Mouse (Mus musculus) kidney, postnatal 36 days (tissue): Measurements from ENCODE around the gene Phactr2.

Source experiments
- DNase-seq, 2 experiments: peaks; one replicate each; pipeline ENCODE4 v3.0.0; 2021 to 2022; ENCODE audit warnings: mixed read lengths in 2 of 2

The Phactr2 gene

DNA sequence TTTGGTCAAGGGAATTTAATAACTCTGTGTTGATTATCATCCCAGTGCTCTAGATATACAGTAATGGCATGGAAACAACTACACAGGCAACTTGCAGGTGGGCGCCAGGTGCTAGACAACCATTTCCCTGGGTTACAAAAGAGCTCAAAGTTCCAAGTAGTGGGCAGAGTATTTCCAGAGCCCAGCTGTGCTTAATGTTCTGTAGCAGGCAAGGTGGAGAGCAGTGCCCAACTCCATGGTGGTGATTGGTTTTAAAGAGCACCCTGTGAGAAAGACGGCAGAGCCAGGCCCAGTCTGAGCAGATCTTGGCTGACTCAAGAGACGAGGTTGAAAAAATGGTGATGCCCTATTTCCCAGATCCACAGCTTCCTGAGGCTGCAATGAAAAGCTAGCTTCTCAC lies 78.5 kb downstream of the Phactr2 start:
- DNase-seq = no peak

DNA sequence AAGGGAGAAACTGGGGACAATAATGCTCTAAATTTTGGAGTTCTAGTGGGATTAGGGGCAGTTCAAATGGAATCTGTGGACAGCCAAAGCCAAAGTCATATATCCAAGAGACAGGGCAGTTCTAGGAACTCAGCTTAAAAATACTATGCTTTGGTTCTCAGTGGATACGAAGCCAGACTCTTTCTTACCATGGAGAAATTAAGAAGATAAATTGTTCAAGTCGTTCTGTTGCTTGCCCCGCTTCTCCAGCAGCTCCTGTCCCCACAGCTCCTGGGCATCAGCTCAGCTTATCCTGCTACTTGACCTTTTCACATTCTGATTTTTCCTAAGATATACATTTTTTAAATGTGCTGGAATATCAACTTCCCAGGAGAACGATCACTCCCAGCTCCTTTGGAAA lies 80.2 kb downstream of the Phactr2 start:
- DNase-seq = no peak

DNA sequence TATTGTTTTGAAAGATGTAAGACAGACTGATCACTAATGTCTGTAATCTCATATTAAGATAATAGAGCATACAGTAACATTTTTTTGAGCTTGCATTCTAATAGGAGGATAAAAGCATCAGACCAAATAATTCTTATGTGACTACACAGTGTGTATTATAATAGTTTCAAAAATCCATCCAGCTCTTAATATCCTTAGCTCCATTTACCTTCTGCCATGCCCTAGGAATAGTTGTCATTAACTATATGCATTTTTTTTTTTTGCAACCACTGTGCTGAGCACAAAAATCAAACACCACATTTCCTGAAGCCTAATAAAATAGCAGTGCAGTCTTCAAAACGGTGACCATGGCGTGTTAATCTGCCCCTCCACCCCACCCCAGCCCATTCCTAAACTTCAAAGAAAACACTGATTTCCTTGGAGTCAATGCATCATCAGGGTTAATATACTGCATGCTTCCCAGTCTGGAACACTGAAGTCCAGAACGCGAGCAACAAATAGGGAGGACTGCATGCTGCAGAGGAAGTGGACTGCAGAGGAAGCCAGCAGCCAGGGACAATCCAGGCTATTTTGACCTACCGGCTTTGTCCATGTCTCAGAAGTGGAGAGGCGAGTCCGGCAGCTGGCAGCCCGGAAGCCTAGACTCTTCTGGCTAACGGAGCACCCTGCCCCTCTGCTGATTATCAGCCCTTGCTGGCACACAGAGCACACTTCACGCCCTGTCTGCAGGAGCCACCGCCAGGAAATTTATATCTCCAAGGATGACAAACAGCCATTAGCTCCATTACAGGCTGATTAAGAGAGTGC lies 85.9 kb downstream of the Phactr2 start:
- DNase-seq = peak; percentile 7 to 33

DNA sequence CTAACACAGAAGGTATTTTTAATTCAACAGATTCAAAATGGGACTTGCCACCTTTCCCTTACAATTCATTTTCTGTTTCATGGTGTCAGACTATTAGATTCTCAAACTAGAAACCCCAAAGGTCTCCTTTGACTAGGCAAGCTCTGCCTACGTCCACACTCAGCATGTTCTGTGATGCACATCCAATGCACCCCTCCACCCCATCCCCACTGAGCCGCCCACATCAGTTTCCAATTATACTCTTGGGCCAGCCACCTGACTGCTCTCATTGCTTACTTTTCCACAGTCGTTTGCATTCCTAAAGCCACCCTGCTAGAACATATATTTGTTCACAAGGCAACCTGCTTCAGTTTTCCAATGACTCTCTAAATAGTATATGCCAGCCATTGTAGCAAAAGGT lies 89.3 kb downstream of the Phactr2 start:
- no peak for DNase-seq

DNA sequence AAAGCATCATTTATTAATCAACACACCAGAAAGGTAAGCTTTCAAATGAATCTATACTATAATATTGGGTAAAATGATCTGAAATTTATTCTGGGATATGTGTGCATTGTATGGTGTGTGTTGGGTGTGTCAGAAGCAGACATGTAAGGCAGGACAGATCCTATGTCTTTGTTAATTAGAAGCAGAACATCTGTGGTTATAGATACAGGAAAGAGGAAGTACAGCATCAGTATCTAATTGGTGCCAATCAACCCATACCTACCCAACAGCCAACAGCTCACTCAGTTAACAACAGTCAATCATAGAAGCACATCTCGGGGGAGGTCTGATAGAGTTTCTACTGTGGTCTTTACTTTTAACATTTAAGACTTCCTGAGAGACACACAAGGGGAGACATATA lies 96.3 kb downstream of the Phactr2 start:
- DNase-seq = no peak

DNA sequence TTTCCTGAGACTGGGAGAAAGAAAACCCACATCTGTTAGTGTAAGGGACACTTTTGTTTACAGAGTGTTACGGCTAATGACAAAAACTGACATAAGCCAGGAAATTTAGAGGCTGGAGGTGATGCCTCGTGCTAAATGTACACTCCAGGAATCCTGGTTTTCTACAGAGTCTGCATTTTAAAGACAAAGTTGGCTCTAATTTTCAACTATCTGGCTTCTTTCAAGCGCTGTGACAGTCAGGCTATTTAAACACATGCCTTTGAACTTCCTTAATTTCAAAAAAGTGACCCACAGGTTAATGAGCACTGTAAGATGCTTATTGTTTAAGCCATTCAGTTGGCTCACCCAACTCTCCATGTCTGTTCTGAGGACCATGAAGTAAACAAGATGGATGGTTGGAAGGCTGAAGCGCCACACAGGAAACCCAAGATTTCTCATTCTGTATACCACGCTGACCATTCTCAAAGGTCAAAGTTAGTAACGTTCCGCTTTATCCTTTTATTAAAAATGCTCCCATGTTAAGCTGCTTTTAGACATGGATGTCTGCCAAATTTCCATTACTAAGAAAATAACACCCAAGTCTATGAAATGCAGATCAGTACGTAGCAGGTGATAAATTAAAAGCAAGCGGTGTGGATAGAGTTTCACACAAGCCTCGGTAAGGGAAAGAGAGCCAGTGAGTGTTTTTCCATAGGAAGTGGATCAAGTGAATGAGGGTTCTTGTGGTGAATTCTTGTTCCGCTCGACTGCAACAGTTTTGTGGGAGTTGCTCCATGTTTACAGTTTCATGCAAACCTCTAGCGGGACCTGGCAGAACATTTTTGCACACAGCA lies 97.6 kb downstream of the Phactr2 start:
- DNase-seq = peak; percentile 5 to 17

DNA sequence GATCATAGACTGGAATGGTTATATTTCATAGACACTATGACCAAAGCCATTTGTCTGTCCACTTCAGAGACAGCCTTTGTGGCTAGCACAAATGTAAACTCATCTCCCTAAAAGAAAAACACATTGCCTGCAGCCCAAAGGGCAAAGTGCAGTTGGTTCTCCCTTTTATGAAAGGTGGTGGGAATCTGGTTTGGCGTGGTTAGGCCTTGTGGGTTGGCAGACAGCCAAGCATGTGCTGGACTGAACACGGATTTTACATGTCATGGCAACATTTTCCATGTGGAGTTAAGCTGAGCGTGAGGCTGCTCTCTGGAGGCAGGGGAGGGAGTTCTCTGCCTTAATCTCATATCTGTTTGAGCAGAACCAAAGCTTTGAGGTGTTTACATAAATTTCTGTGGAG lies 98.4 kb downstream of the Phactr2 start:
- peak; percentile 38 to 59 for DNase-seq

DNA sequence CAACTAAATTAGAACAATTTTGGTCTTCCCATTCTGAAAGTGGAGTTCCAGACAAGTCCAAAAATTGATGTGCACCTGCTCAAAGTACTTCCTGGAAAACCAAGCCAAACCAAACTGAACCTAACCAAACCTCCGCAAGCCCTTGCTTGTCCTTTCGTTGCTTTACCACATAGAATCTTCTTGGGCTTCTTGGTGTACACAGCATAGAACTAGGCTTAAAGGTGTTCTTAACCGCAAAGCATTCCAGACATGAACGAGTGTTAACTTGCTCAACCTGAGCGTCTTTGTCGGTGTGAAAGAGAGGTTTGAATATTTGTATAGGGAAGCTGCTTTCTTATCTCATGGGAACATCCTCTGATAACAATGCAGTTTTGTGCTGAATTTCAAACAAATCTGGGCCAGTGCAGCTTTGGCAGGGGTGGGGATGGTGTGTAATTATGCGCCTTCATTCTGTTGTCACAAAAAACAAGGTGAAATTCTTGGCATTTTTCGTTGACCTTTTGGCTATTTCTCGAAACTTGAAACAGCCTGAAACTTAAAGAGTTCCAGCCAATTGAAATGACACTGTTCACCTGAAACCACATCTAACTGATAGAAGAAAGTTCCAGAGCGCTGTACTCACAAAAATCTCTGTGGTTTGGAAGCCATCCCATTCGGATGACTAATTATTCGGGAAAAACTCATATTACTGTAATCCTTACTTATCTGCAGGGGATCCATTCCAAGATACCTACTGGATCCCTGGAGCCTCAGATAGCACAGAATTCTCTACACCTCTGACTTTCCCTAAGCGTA lies 104.4 kb downstream of the Phactr2 start:
- DNase-seq = no peak

DNA sequence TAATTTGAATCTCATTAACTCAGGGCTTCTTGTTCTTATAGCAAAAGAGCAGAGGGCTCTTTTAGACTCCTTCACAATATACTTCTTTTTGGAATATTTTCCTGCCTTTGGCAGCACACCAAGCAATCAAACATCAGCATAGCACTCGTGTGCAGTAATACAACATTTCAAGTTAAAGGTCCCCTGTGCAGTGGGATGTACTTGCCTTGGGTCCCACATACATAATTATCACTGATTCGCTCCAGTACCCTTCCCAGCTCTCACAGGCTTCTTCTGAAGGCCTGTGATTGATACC lies 110.0 kb downstream of the Phactr2 start:
- no peak for DNase-seq

DNA sequence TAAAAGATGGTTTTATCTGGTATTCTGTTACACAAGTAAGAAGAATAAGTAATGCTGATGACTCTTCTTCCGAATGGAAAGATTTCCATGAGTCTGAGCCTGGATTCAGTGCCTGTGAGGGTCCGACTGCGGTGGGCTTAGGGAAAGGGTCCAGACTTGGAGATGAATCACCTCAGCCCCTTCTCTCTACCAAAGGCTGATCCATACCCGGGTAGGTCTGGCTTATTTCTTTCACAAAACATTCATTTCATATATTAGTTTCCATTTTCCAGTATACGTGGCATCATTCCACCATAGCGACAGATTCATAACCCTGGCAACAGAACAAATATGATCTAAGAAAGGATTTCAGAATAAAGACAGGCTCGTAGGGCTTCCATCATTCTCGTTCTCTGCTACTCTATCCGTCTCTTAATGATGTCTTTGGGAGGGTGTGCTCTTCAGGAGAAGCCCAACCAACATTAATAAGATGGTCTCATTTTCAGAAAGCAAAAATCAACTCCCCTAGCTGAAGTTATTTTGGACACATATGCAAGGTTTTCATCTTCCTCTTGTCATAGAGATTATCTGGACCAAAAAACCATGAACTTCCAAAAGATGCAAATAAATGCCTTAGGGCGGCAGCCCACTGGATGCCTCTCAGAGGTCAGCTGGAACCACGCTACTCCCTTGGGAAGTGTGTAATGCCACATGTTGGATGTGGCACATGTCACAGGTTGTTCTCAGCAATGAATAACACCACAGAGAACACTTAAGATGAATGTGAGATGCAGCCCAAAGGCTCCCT lies 110.5 kb downstream of the Phactr2 start:
- DNase-seq = no peak

DNA sequence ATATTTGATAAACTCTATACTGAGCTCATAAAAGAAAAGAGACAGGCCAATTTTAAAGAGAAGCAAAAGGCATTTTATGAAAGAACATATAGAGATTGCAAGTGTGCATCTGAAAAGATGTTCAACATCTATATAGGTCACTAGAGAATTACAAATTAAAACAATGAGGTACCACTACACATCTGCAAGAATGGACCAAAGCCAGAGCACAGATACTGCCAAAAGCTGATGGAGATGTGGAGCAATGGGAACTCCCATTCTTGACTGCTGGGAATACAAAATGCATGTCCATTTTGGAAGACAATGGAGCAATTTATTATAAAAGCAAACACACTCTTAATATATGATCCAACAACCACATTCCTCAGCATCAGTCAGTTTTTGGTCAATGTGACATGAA lies 113.3 kb downstream of the Phactr2 start:
- no peak for DNase-seq

DNA sequence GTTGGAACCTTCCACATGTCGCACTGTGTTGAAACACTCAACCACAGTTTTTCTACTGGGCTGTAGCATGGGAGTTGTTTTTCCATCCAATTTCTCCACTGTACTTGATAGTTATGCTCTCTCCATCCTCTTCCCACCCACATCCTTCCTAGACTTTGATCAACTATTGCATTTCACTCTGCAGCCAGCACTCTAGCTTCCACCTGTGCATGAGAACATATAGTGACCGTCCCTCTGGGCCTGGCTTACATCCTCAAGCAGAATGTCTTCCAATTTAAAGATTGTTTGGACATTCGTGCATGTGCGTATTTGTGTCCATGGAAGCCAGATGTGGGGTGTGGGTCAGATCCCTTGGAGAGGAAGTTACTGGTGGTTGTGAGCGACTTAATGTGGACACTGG lies 114.4 kb downstream of the Phactr2 start:
- DNase-seq = no peak

DNA sequence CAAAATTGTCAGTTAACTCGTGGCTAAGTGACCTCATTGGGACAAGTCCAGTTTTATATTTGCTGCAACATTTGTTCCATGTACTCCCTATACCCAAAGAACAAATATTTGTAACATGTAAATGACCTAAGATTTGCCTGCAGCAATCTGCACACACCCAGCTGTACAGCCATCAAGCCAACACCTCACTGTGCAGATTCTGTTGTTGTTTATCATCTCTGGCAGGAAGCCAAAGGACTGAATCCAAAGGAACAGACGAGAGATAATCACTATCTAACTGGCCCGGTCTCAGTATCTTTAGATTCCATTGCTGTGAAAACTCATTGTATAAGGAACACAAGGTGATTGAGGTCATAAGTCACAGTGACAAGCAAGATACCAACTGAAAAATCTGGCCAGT lies 115.5 kb downstream of the Phactr2 start:
- DNase-seq = no peak

DNA sequence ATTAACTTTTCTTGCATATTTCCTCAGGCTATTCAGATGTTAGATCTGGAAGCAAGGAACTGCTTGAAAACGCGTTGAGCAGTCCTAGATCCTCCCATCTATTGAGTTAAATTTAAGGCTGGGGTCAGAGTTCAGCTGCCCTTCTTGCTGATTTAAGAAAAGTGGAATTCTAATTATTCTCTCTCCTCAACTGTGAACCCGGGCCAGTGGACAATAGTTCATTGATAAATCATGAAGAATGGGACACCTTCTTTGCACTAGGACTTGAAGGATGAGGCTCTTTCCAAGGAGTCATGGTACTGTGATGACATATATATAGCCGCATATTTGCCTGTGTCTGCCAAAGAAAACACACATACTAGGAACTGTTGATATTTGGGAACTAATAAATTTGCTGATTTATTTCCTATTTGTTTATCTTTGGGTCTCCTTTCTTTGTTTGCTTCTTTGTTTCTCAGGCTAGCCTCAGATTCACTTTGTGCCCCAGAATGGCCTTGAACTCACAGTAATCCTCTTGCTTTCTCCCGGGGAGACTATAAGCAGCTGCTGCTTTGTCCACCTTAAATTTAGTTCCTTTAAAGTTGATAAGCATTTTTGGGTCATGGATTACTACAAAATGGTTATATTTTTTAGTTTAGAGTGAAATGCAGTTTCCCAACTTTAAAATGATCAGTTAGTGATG lies 127.5 kb downstream of the Phactr2 start:
- DNase-seq = peak; percentile 9 to 11

DNA sequence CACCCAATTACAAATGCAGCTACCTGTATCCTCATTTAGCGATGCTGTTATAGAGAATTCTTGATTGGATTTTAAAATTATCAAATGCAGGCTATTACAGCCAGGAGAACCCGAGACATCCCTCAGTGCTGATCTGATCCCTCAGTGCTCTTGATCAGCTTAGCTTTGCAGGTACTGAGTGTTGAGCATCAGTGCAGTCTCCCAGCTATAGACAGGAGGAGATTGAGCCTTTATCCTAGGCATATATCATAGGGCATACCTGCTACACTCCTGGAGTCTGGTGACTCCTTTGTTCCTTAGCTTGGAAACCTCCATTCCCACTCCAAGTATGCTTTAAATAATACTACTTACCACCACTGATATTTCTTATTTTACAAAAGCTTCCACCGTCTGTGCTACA lies 133.6 kb downstream of the Phactr2 start:
- no peak for DNase-seq

DNA sequence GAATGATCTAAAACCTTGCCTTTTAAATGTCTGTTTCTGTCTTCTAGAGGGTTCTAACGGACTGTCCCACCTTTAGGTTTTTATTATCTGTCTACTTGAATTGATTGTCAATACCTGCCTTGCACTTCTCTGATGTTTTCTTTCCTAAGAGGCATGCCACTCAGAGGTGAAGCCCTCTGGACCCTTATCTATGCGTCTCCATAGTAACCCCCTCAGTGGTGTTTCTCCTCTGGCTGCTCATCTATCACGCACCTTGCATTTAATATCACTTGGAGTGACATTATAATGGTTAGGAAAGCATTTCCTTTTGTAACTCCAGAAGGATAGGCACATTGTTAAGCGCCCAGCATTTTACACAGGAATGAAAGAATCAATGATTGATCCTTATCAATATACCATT lies 137.2 kb downstream of the Phactr2 start:
- no peak for DNase-seq

DNA sequence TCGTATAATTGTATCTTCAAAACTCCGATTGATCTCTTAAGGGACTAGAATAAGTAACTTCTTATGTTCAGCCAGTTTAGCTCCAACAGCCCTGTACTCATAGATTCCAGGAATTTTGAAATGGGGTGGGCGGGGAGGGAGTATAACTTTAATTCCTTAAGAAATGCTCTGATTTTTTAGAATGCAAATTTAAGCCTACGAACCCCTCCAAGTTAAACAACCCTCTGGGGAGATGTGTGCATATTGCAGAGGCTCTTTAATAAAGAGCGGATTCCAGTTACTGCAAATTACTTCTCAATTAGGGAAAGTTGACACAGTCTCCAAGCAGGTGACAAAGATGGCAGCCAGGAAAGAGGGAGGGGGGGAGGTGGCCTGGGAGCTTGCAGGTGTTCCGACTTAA lies 138.4 kb downstream of the Phactr2 start:
- DNase-seq = no peak

DNA sequence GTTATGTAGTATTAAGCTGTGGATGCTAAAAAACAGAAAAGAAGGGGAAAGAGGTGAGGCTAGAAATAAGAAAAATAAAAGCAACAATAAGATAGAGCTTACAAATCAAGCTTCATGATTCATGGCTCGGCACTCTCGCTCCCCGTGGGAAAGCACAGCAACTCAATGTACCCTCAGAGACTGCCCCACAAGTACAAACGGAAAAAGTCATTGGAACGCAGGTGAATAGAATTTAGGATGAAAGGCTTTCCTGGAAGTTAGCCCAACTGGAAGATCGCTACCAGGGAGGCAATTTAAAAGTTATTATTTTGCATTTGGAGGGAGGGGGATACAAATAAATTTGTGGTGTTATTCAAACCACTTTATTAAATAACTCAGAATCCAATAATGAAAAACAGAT lies 138.9 kb downstream of the Phactr2 start:
- DNase-seq = no peak

DNA sequence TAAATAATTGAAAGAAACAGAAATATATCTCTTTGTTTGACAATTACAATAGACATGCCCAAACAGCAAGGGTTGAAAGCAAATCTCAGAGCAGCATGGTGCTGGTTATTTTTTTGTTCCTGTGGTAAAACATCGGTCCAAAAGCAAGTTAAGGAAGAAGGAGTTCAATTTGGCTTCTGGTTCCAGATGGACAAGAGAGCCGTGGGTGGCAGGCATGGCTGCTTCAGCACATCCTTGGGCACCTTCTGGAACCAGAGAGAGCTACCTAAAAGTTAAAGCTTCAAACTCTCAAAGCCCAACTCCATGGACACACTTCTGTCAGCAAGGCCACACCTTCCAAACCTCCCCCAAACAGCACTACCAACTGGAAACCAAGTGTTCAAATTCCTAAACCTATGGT lies 140.4 kb downstream of the Phactr2 start:
- DNase-seq = no peak

DNA sequence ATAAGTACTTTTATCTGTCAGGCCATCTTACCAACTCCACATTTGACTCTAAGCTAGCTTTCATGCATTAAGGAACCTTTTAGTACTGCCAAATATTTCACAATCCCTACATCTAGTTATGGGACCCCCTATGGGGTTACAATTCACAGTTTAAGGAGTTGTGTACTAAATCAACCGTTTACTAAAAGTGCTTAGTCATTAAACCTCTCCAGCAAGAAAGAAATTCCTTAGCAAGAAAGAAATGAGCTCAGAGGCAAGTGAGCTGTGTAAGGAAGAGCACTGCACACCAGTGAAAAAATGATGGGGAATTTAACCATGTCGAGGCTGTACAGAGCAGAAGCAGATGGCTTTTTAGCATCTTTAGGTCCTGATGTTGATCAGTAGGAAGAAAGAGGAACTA lies 141.2 kb downstream of the Phactr2 start:
- no peak for DNase-seq

DNA sequence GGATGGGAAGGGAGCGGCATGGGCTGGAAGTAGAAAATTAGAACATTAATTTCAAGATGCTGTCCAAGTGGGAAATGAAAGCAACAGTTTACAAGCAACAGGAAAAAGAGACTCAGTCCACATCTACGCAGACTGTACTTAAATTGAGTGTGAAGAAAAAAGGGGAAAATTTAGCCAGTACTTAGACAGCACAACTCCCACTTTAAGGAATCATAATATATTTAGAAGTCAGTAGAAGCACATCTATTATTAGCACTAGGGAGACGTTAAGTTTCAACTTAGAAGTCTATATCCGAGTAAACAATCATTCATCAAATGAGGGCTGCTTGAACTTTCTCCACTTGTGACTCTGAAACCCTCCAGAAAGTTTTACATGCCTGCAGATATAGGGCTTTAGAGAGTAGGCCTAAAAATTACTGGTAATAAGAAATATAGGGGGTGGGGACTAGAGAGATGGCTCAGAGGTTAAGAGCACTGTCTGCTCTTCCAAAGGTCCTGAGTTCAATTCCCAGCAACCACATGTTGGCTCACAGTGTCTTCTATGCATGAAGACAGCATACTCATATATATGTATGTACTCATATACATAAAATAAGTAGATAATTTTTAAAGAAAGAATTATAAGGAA lies 142.7 kb downstream of the Phactr2 start:
- no peak for DNase-seq

DNA sequence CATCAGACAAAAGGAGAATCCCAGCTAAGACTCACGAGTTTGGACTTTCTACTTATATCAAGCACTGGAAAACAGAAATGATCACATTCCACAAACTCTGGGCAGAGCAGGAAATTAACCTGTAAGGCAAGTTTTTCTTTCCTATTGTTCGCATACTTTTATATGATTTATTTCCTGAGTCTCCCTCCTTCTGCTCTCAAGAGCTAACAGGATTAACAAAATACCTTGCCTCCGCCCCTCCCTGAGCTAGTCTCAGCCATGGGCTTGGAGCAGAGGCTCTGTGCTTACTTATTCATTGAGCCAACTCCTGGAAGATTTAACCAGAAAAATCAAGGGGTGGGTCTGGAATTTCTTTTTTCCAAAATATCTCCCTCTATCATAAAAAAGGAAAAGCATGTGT lies 145.6 kb downstream of the Phactr2 start:
- DNase-seq = no peak
